Mouse (Mus musculus) forebrain, embryonic 11.5 days (tissue): ENCODE results near the gene Slx1b. TPM values are rescaled to one million over a fixed set of nuclear protein-coding genes. Genes with fewer than 3 reads are reported as not detected.
"Not testable (repeated sequence)": the region's sequence is repeated elsewhere in the genome, so short reads cannot be mapped to it uniquely, and the experiment has no call there.

Experiments
- ATAC-seq: fragments of 200-750 bp; cut with Nextera tagmentation; replicated peaks from 2 replicates; pipeline ENCODE4 v1.8.0; 2017; ENCODE audit warnings: moderate TSS enrichment; ENCODE audit not compliant: low FRiP score
- DNase-seq: peaks from one replicate; pipeline ENCODE4 v3.0.0-alpha.2; 2017; ENCODE audit warnings: low spot score
- H3K27ac ChIP-seq: fragments of 300-500 bp; sonication (generic); 2 replicates; pipeline ENCODE4 v1.5.1; 2014; ENCODE audit warnings: low read depth, low read length
- H3K27me3 ChIP-seq: fragments of 300-500 bp; sonication (generic); 2 replicates; pipeline ENCODE4 v1.6.1; 2014; ENCODE audit warnings: mild to moderate bottlenecking, low read length, mixed read lengths; ENCODE audit not compliant: control insufficient read depth, insufficient read depth
- H3K36me3 ChIP-seq: fragments of 300-500 bp; sonication (generic); 2 replicates; pipeline ENCODE4 v1.6.1; 2014; ENCODE audit warnings: mild to moderate bottlenecking, low read length, moderate library complexity, mixed read lengths; ENCODE audit not compliant: control insufficient read depth, insufficient read depth
- H3K4me1 ChIP-seq: fragments of 300-500 bp; sonication (generic); replicated peaks from 2 replicates; pipeline ENCODE4 v1.6.1; 2014; ENCODE audit warnings: low read length, mixed read lengths; ENCODE audit not compliant: control insufficient read depth, insufficient read depth
- H3K4me2 ChIP-seq: fragments of 300-500 bp; sonication (generic); 2 replicates; pipeline ENCODE4 v1.6.1; 2014; ENCODE audit warnings: low read depth, mild to moderate bottlenecking, low read length, moderate library complexity, mixed read lengths; ENCODE audit not compliant: severe bottlenecking
- H3K4me3 ChIP-seq: fragments of 300-500 bp; sonication (generic); 2 replicates; pipeline ENCODE4 v1.5.1; 2014; ENCODE audit warnings: low read depth, low read length
- H3K9ac ChIP-seq: fragments of 300-500 bp; sonication (generic); 2 replicates; pipeline ENCODE4 v1.6.1; 2014; ENCODE audit warnings: low read length
- H3K9me3 ChIP-seq: fragments of 300-500 bp; sonication (generic); 2 replicates; pipeline ENCODE4 v1.6.1; 2016; ENCODE audit warnings: low read length, mixed read lengths; ENCODE audit not compliant: control insufficient read depth
- WGBS: fragments of 180-500 bp; shearing (Covaris S2); extraction: QIAGEN DNeasy Blood & Tissue Kit; methylation state at CpG from one replicate; pipeline ENCODE4 v1.1.7; 2014; 5-methylcytosine and 5-hydroxymethylcytosine counted together
- polyA plus RNA-seq: library from polyadenylated mRNA; unstranded; fragments of >200 nt; fragmentation: Nextera tagmentation; extraction: Ambion mirVana; gene quantifications from 2 replicates; pipeline ENCODE4 v1.2.1, GENCODE M21; 2014

Gene Slx1b
- polyA plus RNA-seq, 1 experiment from 2014 or later: 13.1 TPM

DNA sequence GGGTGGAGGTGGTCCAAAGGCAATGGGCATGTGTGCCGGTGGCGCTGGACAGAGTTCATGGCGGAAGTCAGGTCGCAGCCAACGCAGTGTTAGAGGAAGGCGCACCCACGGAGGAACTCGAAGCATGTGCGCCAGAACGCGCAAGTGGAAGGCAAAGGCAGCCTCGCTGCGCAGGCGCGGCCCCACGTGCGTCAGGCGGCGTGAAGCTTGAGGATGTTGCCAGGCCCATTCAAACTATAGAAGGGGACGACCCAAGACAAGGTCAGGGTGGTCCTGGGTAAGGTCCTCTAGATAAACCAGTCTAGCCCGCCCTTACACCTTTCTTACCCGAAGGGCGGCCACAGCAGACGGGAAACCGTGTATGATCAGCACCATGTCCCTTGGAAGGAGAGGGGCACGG, 3.2 kb downstream of the Slx1b start:
- no peak for ATAC-seq
- Histone ChIP-seq H3K9me3 (no peaks in the 10 kb centered on the region), H3K4me3 (no peak overlapping the region), H3K9ac (no peak overlapping the region), H3K4me2 (no peak overlapping the region), H3K27ac (no peak overlapping the region), H3K27me3 (no peaks in the 10 kb centered on the region), H3K4me1 (peaks cover 14% of the 10 kb centered on the region), H3K36me3 (no peaks in the 10 kb centered on the region; the same call in 1 of the 2 replicates)
- WGBS: 96% methylated on average over 26 of the region's 26 CpGs
- DNase-seq: no peak

- peaks cover 9% of the 10 kb centered on the region for H3K4me1 ChIP-seq
- no peaks in the 10 kb centered on the region; the same call in 1 of the 2 replicates for H3K36me3 ChIP-seq
- H3K4me2 ChIP-seq: no peak overlapping the region
- ATAC-seq (no peak), DNase-seq (no peak)
- H3K27ac ChIP-seq: no peak overlapping the region
- no peak overlapping the region for H3K9ac ChIP-seq
- no peak overlapping the region for H3K4me3 ChIP-seq
- H3K27me3 ChIP-seq: no peaks in the 10 kb centered on the region
- 79% methylated on average over 5 of the region's 5 CpGs for WGBS
- H3K9me3 ChIP-seq: no peaks in the 10 kb centered on the region
These were observed 3.9 kb downstream of the Slx1b start for GRCm38 (mm10) chr7:126691676-126692075.

DNA sequence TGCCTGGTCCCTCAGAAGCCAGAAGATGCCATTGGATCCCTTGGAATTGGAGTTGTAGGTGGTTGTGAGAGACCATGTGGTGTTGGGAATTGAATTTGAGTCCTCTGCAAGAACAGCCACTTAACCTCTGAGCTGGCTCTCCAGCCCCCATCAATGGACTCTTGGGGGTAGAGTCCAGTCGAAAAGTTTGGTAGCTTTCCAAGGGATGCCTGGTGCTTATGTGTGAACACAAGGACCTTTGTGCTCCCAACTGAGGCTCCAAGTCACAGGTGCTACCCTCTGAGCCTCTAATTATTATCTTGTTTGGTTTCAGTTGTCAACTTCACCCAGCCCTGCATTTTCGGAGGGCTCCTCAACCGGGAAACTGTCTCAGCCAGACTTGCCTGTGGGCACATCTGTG, 4.8 kb downstream of the Slx1b start:
- H3K36me3 ChIP-seq: no peaks in the 10 kb centered on the region; the same call in 1 of the 2 replicates
- H3K27me3 ChIP-seq: no peaks in the 10 kb centered on the region
- DNase-seq: no peak
- no peak overlapping the region for H3K4me2 ChIP-seq
- no peak for ATAC-seq
- no peak overlapping the region for H3K4me3 ChIP-seq
- no peak overlapping the region for H3K9ac ChIP-seq
- WGBS: 88% methylated on average over 3 of the region's 3 CpGs
- H3K27ac ChIP-seq: no peak overlapping the region
- H3K9me3 ChIP-seq: no peaks in the 10 kb centered on the region
- H3K4me1 ChIP-seq: peaks cover 6% of the 10 kb centered on the region

- H3K36me3 ChIP-seq: no peaks in the 10 kb centered on the region; the same call in 1 of the 2 replicates
- H3K4me1 ChIP-seq: peaks cover 3% of the 10 kb centered on the region; the same call in 1 of the 2 replicates
- no peak overlapping the region for H3K27ac ChIP-seq
- no peak overlapping the region for H3K9ac ChIP-seq
- no peak overlapping the region for H3K4me3 ChIP-seq
- no peaks in the 10 kb centered on the region for H3K9me3 ChIP-seq
- no peak for ATAC-seq
- H3K4me2 ChIP-seq: no peak overlapping the region
- 79% methylated on average over 3 of the region's 3 CpGs for WGBS
- no peak for DNase-seq
- no peaks in the 10 kb centered on the region for H3K27me3 ChIP-seq
These were observed 6.6 kb downstream of the Slx1b start for GRCm38 (mm10) chr7:126689021-126689420.

DNA sequence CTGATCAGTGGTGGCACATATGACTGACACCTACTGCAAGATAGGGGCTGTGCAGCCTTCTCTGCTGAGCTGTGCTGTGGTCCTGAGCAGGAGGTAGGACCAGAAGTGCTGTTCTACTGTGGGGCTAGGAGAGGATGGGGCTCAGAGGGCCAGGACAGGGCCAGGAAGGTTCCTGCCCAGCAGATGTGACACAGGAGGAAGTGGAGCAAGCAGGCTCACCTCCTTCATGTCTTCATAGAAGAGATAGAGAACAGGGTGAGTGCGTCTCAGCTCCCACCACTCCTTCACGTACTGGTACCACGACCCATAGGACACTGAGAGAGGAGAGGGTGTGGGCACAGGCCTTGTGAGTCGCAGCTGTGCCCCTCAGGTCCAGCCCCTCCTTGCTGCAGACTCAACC, 7.4 kb downstream of the Slx1b start:
- not testable (repeated sequence) for DNase-seq, H3K9ac ChIP-seq, H3K4me1 ChIP-seq, H3K4me3 ChIP-seq, H3K27ac ChIP-seq, ATAC-seq, H3K4me2 ChIP-seq, H3K36me3 ChIP-seq, H3K9me3 ChIP-seq, H3K27me3 ChIP-seq
- WGBS: 86% methylated on average over 4 of the region's 4 CpGs

DNA sequence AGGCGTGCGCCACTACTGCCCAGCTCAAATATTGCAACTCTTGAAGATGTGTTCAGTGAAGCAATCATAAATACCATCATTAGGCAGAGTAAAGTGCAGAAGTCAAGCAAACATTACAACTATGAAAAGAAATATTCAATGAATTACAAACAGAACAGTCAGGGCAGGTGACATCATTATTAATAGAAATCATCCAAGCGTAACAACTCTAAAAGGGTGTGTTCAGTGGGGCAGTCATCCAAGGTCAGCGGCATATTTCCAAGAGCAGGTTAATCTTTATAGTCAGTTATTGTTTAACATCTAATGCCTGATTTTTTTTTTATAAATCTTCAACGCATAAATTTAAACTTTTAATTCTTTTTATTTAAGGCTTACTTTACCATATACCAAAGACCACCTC, 14.4 kb downstream of the Slx1b start:
- DNase-seq: no peak
- Histone ChIP-seq H3K4me2 (no peak overlapping the region), H3K27me3 (no peaks in the 10 kb centered on the region), H3K36me3 (no peaks in the 10 kb centered on the region), H3K4me3 (no peak overlapping the region), H3K9me3 (no peaks in the 10 kb centered on the region), H3K27ac (no peak overlapping the region), H3K4me1 (no peaks in the 10 kb centered on the region), H3K9ac (no peak overlapping the region)
- WGBS: 96% methylated on average over 5 of the region's 5 CpGs
- ATAC-seq: no peak

- WGBS: 92% methylated on average over 5 of the region's 5 CpGs
These were observed 15.9 kb downstream of the Slx1b start for GRCm38 (mm10) chr7:126679683-126680082.

GRCm38 (mm10) chr7:126678545-126679341, 16.8 kb downstream of the Slx1b start:
- no peak for ATAC-seq
- WGBS: 89% methylated on average over 8 of the region's 8 CpGs
- H3K4me2 ChIP-seq: no peak overlapping the region
- H3K36me3 ChIP-seq: no peaks in the 10 kb centered on the region
- H3K9me3 ChIP-seq: no peaks in the 10 kb centered on the region
- no peak overlapping the region for H3K4me3 ChIP-seq
- H3K27ac ChIP-seq: no peak overlapping the region
- no peak for DNase-seq
- no peaks in the 10 kb centered on the region for H3K27me3 ChIP-seq
- no peaks in the 10 kb centered on the region for H3K4me1 ChIP-seq
- H3K9ac ChIP-seq: no peak overlapping the region

More at GRCm38 (mm10) chr7:126679683-126680082, 15.9 kb downstream of the Slx1b start:
- H3K9ac ChIP-seq: no peak overlapping the region
- DNase-seq (no peak), ATAC-seq (no peak)
- no peak overlapping the region for H3K4me2 ChIP-seq
- no peaks in the 10 kb centered on the region for H3K36me3 ChIP-seq
- no peak overlapping the region for H3K27ac ChIP-seq
- no peaks in the 10 kb centered on the region for H3K27me3 ChIP-seq
- H3K4me1 ChIP-seq: no peaks in the 10 kb centered on the region
- no peak overlapping the region for H3K4me3 ChIP-seq
- H3K9me3 ChIP-seq: no peaks in the 10 kb centered on the region
